Mouse (Mus musculus): ENCODE measurements around the gene Elmod1.

GRCm38 (mm10) chr9:54022795-54023194 is 47.7 kb upstream of the Elmod1 start:
- TF ChIP-seq RAD21 (IDR thresholded peaks at IDR 0.05; ENCODE audit: low read depth, low read length) (no peak), JUN (IDR thresholded peaks at IDR 0.05; ENCODE audit: insufficient read depth, low read depth, low read length) (no peak), RCOR1 (conservative IDR thresholded peaks at IDR 0.05; ENCODE audit: low read depth, low read length) (no peak), UBTF (IDR thresholded peaks at IDR 0.05; ENCODE audit: low read depth, low read length) (no peak), JUND (conservative IDR thresholded peaks at IDR 0.05; ENCODE audit: low read depth, low read length) (no peak)
